Mouse (Mus musculus) cortical plate, adult 2 months (tissue): ENCODE measurements at regions not wholly inside any gene's neighbourhood (a gene's known extent, or its start where the extent isn't known, plus 50 kb on each side); places are given as distances from the start of the nearest gene placed in this dataset.

Source experiments
- H3K27ac ChIP-seq: fragments of 200-500 bp; 2 replicates; pipeline ENCODE4 v1.5.1; 2012; ENCODE audit warnings: low read length, control low read depth, inconsistent platforms; ENCODE audit not compliant: insufficient read depth
- H3K4me1 ChIP-seq: fragments of 200-500 bp; 2 replicates; pipeline ENCODE4 v1.6.1; 2011; ENCODE audit warnings: low read length; ENCODE audit not compliant: control insufficient read depth, insufficient read depth
- H3K4me3 ChIP-seq: fragments of 200-500 bp; 2 replicates; pipeline ENCODE4 v1.5.1; 2011; ENCODE audit warnings: mild to moderate bottlenecking, low read length, control low read depth; ENCODE audit not compliant: insufficient read depth
- CTCF ChIP-seq: fragments of 200-500 bp; IDR thresholded peaks from 2 replicates; pipeline ENCODE4 v1.5.1; 2011; ENCODE audit warnings: mild to moderate bottlenecking, control low read depth, low read length; ENCODE audit not compliant: insufficient read depth; ENCODE audit errors: extremely low read depth
- POLR2A ChIP-seq: fragments of 200-500 bp; IDR thresholded peaks from 2 replicates; pipeline ENCODE4 v1.6.1; 2011; ENCODE audit warnings: mild to moderate bottlenecking, low read length, control low read depth; ENCODE audit not compliant: insufficient read depth; ENCODE audit errors: extremely low read depth

DNA sequence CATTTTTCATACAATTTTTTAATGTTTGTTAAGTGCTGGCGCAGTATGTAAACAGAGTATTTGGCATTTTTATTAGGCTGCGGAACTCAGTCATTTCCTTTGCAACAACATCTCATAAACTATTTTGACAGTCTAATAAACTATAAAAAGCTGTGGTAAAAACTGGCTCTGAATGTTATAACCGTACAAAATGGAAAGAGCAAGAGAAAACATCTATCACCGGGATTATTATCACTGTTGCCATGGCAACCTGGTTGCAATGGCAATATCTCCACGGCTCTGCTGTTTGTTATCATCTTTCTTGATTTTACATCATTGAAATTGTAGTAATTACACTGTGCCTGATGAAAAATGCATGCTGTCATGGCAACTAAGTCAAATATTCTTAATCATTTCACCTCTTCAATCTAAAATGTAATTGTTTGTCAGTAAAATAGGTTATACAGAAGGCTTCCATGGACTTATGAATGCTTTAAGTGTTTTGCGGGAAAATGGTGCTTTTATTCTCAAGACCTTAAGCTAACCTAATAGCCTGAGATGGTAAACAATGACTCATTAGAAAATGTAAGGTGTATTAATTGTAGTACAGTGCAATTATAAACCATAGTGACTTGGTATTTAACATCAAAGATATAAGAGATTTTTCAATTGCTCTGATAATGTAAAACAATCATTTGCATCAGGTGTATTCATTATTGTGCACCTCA, 671.0 kb downstream of the Car8 start:
- TF ChIP-seq POLR2A = no peak
- Histone ChIP-seq H3K4me1 (no peaks in the 10 kb centered on the region), H3K4me3 (no peak overlapping the region), H3K27ac (no peak overlapping the region)

- Histone ChIP-seq H3K4me3 (no peak overlapping the region), H3K27ac (no peak overlapping the region), H3K4me1 (no peaks in the 10 kb centered on the region)
- TF ChIP-seq POLR2A (no peak), CTCF (no peak)
Observed at GRCm38 (mm10) chr4:7559867-7560832, 678.7 kb downstream of the Car8 start.

GRCm38 (mm10) chr4:7558721-7559120, 680.1 kb downstream of the Car8 start:
- Histone ChIP-seq H3K27ac (no peak overlapping the region), H3K4me3 (no peak overlapping the region), H3K4me1 (no peaks in the 10 kb centered on the region)
- TF ChIP-seq POLR2A = no peak

DNA sequence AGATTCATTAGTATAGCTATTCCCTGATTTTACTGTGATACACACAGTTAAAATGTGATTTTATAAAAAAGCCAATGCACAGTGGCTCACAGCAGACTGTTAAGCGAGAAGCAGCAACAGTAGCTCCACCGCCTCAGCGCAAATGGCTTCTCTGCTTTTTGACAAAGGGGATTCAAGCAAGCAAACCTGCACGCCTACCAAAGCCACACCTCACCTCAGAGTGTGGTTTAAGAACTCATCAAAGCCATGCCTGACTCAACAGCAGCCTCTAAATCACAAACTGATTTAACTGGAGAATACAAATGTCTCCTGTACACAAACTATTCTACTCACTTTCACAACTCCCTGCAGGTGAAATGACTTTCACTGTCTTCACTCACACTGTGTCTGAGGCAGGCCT, 704.5 kb downstream of the Car8 start:
- TF ChIP-seq POLR2A (no peak), CTCF (no peak)
- Histone ChIP-seq H3K4me3 (no peak overlapping the region), H3K27ac (no peak overlapping the region), H3K4me1 (no peaks in the 10 kb centered on the region)

DNA sequence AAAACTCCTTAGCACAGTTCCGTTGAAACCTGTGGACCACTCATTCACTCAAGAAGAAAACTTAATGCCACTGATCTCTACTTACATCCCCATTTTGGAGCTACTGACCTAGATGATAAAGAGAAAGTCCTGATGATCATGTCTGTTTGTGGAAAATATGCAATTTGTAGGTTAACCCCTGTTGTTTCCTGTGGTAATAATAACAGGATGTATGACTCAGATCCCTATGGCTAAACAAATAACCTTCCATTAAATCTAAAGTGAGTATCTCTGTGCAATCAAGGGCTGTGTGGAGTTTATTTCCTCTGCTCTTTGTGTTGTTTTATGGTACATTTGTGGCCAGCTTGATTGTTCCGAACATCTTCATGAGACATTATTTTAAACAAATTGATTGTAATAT, 711.1 kb downstream of the Car8 start:
- Histone ChIP-seq H3K4me3 (no peak overlapping the region), H3K27ac (no peak overlapping the region), H3K4me1 (no peaks in the 10 kb centered on the region)
- TF ChIP-seq POLR2A (no peak), CTCF (no peak)

- Histone ChIP-seq H3K4me1 (no peaks in the 10 kb centered on the region), H3K27ac (no peak overlapping the region), H3K4me3 (no peak overlapping the region)
- TF ChIP-seq POLR2A (no peak), CTCF (no peak)
Observed at GRCm38 (mm10) chr4:7513081-7513480, 725.8 kb downstream of the Car8 start.

DNA sequence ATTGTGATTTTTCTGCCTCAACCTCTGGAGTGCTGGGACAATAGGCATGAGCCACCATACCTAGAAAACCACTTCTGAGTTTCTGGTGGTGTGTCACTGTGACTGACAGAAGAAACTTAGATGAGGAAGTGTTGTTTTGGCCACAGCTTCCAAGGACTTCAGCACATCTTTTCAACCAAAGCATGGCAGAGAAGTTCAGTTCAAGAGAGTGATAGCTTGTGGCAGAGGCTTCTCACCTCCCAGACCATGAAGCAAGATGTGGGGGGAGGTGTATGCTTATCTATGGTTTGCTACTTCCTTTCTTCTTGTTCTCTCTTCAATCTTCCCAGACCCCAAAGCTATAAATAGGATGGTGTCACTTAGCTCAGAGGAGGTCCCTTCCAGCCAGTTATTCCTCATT, 753.3 kb downstream of the Car8 start:
- Histone ChIP-seq H3K4me1 (no peaks in the 10 kb centered on the region), H3K4me3 (no peak overlapping the region), H3K27ac (no peak overlapping the region)
- TF ChIP-seq CTCF (no peak), POLR2A (no peak)

DNA sequence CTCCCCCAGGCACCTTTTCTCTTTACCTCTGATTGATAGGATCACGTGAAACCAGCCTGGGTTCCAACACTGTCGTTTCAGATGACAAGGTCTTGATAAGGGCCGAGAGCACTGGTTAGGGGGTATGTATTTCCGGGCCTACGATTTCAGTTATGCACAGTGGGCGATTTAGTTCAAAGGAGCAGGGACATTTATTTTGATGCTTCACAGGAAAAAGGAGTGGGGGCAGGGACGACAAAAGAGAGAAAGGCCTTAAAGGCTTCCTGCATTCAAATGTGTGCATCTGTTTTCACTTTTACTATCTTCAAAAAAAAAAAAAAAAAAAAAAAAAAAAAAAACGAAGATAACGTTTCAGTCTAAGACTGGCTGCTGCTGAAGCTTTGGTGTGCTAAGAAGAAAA, 783.7 kb downstream of the Car8 start:
- H3K27ac ChIP-seq = no peak overlapping the region
- no peaks in the 10 kb centered on the region for H3K4me1 ChIP-seq
- H3K4me3 ChIP-seq = no peak overlapping the region
- TF ChIP-seq POLR2A (no peak), CTCF (no peak)

DNA sequence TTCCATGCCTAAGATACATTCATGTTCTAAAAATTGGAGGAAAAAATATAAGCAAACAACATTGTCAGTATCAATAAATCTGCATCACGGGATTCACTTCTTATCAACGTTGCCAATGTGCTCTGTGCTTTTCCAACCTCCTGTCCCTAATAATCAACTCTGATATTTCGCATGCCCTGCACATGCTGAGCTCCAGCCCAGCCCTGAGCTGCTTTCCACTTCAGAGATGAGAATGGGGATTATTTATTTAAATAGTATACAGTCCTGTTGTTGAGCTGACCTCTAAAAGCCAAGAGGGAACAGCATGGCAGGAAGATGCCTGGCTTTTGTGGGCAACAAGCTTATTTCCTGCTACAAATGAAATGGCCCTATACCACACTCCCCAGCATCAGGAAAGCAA, 786.2 kb downstream of the Car8 start:
- H3K4me1 ChIP-seq = no peaks in the 10 kb centered on the region
- no peak overlapping the region for H3K27ac ChIP-seq
- TF ChIP-seq CTCF = no peak
- H3K4me3 ChIP-seq = no peak overlapping the region

- Histone ChIP-seq H3K27ac (no peak overlapping the region), H3K4me3 (no peak overlapping the region), H3K4me1 (no peaks in the 10 kb centered on the region)
- TF ChIP-seq POLR2A = no peak
- TF ChIP-seq CTCF = no peak
Observed at GRCm38 (mm10) chr4:7450991-7451390, 787.9 kb downstream of the Car8 start.
